Mouse (Mus musculus) heart, embryonic 12.5 days (tissue): ENCODE measurements around the gene Lgals2. TPM values are rescaled to one million over a fixed set of nuclear protein-coding genes. Genes with fewer than 3 reads are reported as not detected.
"Not testable (repeated sequence)": the region's sequence is repeated elsewhere in the genome, so short reads cannot be mapped to it uniquely, and the experiment has no call there.

ENCODE experiments used
- ATAC-seq: fragments of 200-750 bp; cut with Nextera tagmentation; 2 replicates; pipeline ENCODE4 v1.8.0; 2017; ENCODE audit warnings: moderate TSS enrichment, moderate library complexity; ENCODE audit not compliant: insufficient number of reproducible peaks, low FRiP score
- H3K27ac ChIP-seq: fragments of 300-500 bp; sonication (generic); 2 replicates; pipeline ENCODE4 v1.5.1; 2016; ENCODE audit warnings: mild to moderate bottlenecking, moderate library complexity; ENCODE audit not compliant: poor library complexity, severe bottlenecking
- H3K27me3 ChIP-seq: fragments of 300-500 bp; sonication (generic); replicated peaks from 2 replicates; pipeline ENCODE4 v1.6.1; 2016; ENCODE audit warnings: mild to moderate bottlenecking, moderate library complexity
- H3K36me3 ChIP-seq: fragments of 300-500 bp; sonication (generic); 2 replicates; pipeline ENCODE4 v1.6.1; 2016; ENCODE audit warnings: mild to moderate bottlenecking, moderate library complexity
- H3K4me1 ChIP-seq: fragments of 300-500 bp; sonication (generic); replicated peaks from 2 replicates; pipeline ENCODE4 v1.6.1; 2016; ENCODE audit warnings: mild to moderate bottlenecking
- H3K4me2 ChIP-seq: fragments of 300-500 bp; sonication (generic); 2 replicates; pipeline ENCODE4 v1.6.1; 2016; ENCODE audit warnings: mild to moderate bottlenecking, moderate library complexity
- H3K4me3 ChIP-seq: fragments of 300-500 bp; sonication (generic); 2 replicates; pipeline ENCODE4 v1.5.1; 2016; ENCODE audit warnings: mild to moderate bottlenecking
- H3K9ac ChIP-seq: fragments of 300-500 bp; sonication (generic); 2 replicates; pipeline ENCODE4 v1.6.1; 2016; ENCODE audit warnings: mild to moderate bottlenecking, moderate library complexity
- H3K9me3 ChIP-seq: fragments of 300-500 bp; sonication (generic); replicated peaks from 2 replicates; pipeline ENCODE4 v1.6.1; 2016; ENCODE audit warnings: mild to moderate bottlenecking, moderate library complexity
- WGBS: fragments of 180-500 bp; shearing (Covaris S2); methylation state at CpG from one replicate; pipeline ENCODE4 v1.1.7; 2016; 5-methylcytosine and 5-hydroxymethylcytosine counted together
- polyA plus RNA-seq: library from polyadenylated mRNA; unstranded; fragments of >200 nt; fragmentation: Nextera tagmentation; extraction: Ambion mirVana; gene quantifications from 2 replicates; pipeline ENCODE4 v1.2.1, GENCODE M21; 2016

Lgals2 gene
- polyA plus RNA-seq, 1 experiment from 2014 or later: 0.84 TPM

- ATAC-seq: no peak
- no peaks in the 10 kb centered on the region for H3K9me3 ChIP-seq
- peaks cover 88% of the 10 kb centered on the region for H3K4me1 ChIP-seq
- no peak overlapping the region for H3K4me3 ChIP-seq
- peak overlapping the region; percentile 12; the same call in 1 of the 2 replicates for H3K4me2 ChIP-seq
- peaks cover 54% of the 10 kb centered on the region for H3K36me3 ChIP-seq
- WGBS: 65% methylated on average over 13 of the region's 13 CpGs
- no peaks in the 10 kb centered on the region for H3K27me3 ChIP-seq
- peak overlapping the region; percentile 55 for H3K9ac ChIP-seq
- H3K27ac ChIP-seq: peak overlapping the region; percentile 75
Observed at GRCm38 (mm10) chr15:78894726-78895125, 39.4 kb upstream of the Lgals2 start.

- 15% methylated on average over 7 of the region's 7 CpGs for WGBS
- Histone ChIP-seq H3K36me3 (peaks cover 74% of the 10 kb centered on the region), H3K4me3 (no peak overlapping the region), H3K27me3 (no peaks in the 10 kb centered on the region), H3K9ac (peak overlapping the region; percentile 46; the same call in 1 of the 2 replicates), H3K4me2 (peak overlapping the region; percentile 27; the same call in 1 of the 2 replicates), H3K9me3 (no peaks in the 10 kb centered on the region), H3K4me1 (peaks cover 85% of the 10 kb centered on the region), H3K27ac (peak overlapping the region; percentile 75)
- ATAC-seq: peak; percentile 56
Observed at GRCm38 (mm10) chr15:78892440-78892839, 37.1 kb upstream of the Lgals2 start.

GRCm38 (mm10) chr15:78889401-78889853 is 34.1 kb upstream of the Lgals2 start:
- H3K27ac ChIP-seq: peak overlapping the region; percentile 14; the same call in 1 of the 2 replicates
- H3K4me2 ChIP-seq: 0 out of 2 replicates have a peak overlapping the region, but pooled peaks have one; percentile 14
- 38% methylated on average over 13 of the region's 13 CpGs for WGBS
- peak; percentile 46; the same call in 1 of the 2 replicates for ATAC-seq
- H3K36me3 ChIP-seq: peaks cover 94% of the 10 kb centered on the region
- H3K4me3 ChIP-seq: no peak overlapping the region
- H3K27me3 ChIP-seq: no peaks in the 10 kb centered on the region
- peak overlapping the region; percentile 44; the same call in 1 of the 2 replicates for H3K9ac ChIP-seq
- H3K4me1 ChIP-seq: peaks cover 57% of the 10 kb centered on the region
- H3K9me3 ChIP-seq: no peaks in the 10 kb centered on the region

- WGBS: 77% methylated on average over 3 of the region's 3 CpGs
- H3K27ac ChIP-seq: no peak overlapping the region
Observed at GRCm38 (mm10) chr15:78881828-78882227, 26.5 kb upstream of the Lgals2 start.

GRCm38 (mm10) chr15:78880432-78880831 is 25.1 kb upstream of the Lgals2 start:
- Histone ChIP-seq H3K27ac (no peak overlapping the region), H3K4me3 (no peak overlapping the region), H3K27me3 (no peaks in the 10 kb centered on the region), H3K4me2 (no peak overlapping the region), H3K9ac (peak overlapping the region; percentile 42; the same call in 1 of the 2 replicates), H3K36me3 (peaks cover 55% of the 10 kb centered on the region), H3K4me1 (peaks cover 37% of the 10 kb centered on the region), H3K9me3 (no peaks in the 10 kb centered on the region)
- ATAC-seq: no peak
- WGBS: 91% methylated on average over 8 of the region's 8 CpGs

More at GRCm38 (mm10) chr15:78881828-78882227, 26.5 kb upstream of the Lgals2 start:
- Histone ChIP-seq H3K4me2 (no peak overlapping the region), H3K36me3 (peaks cover 69% of the 10 kb centered on the region), H3K9ac (no peak overlapping the region), H3K27me3 (no peaks in the 10 kb centered on the region), H3K4me3 (no peak overlapping the region), H3K9me3 (no peaks in the 10 kb centered on the region), H3K4me1 (peaks cover 27% of the 10 kb centered on the region)
- ATAC-seq: no peak

GRCm38 (mm10) chr15:78878792-78879516 is 23.6 kb upstream of the Lgals2 start:
- not testable (repeated sequence) for H3K4me3 ChIP-seq, ATAC-seq, H3K9me3 ChIP-seq, H3K27me3 ChIP-seq
- 49% methylated on average over 7 of the region's 7 CpGs for WGBS
- Histone ChIP-seq H3K27ac (peak overlapping the region; percentile 48; the same call in 1 of the 2 replicates), H3K4me1 (peaks cover 39% of the 10 kb centered on the region), H3K9ac (peak overlapping the region; percentile 42; the same call in 1 of the 2 replicates), H3K4me2 (peak overlapping the region; percentile 77), H3K36me3 (peaks cover 42% of the 10 kb centered on the region)

GRCm38 (mm10) chr15:78877810-78878390 is 22.6 kb upstream of the Lgals2 start:
- Histone ChIP-seq H3K4me1 (peaks cover 43% of the 10 kb centered on the region), H3K4me3 (peak overlapping the region; percentile 78), H3K27ac (peak overlapping the region; percentile 99), H3K27me3 (no peaks in the 10 kb centered on the region), H3K9me3 (no peaks in the 10 kb centered on the region), H3K4me2 (peak overlapping the region; percentile 77), H3K36me3 (peaks cover 32% of the 10 kb centered on the region), H3K9ac (peak overlapping the region; percentile 90)
- under 1% methylated on average over 17 of the region's 17 CpGs for WGBS
- ATAC-seq: no peak

GRCm38 (mm10) chr15:78876991-78877809 is 21.9 kb upstream of the Lgals2 start, which contains the start of gene Gga1:
Gene Gga1 (plus strand): TSS chr15:78877190.
- Histone ChIP-seq H3K27ac (peak within 1 kb of the TSS; percentile 99), H3K4me1 (peaks cover 43% of the 10 kb centered on the region), H3K27me3 (no peaks in the 10 kb centered on the region), H3K9me3 (no peaks in the 10 kb centered on the region), H3K4me3 (peak within 1 kb of the TSS; percentile 78), H3K4me2 (peak within 1 kb of the TSS; percentile 77), H3K9ac (peak within 1 kb of the TSS; percentile 90), H3K36me3 (peaks cover 25% of the 10 kb centered on the region)
- peak; percentile 94 for ATAC-seq
- 1% methylated on average over 67 of the region's 95 CpGs for WGBS

- Histone ChIP-seq H3K9ac (peak overlapping the region; percentile 90), H3K9me3 (no peaks in the 10 kb centered on the region), H3K4me2 (peak overlapping the region; percentile 77), H3K4me1 (peaks cover 43% of the 10 kb centered on the region), H3K36me3 (peaks cover 15% of the 10 kb centered on the region), H3K27me3 (no peaks in the 10 kb centered on the region), H3K4me3 (peak overlapping the region; percentile 78), H3K27ac (peak overlapping the region; percentile 99)
- ATAC-seq: no peak
- WGBS: 2% methylated on average over 17 of the region's 17 CpGs
Observed at GRCm38 (mm10) chr15:78876258-78876696, 20.9 kb upstream of the Lgals2 start.

- no peaks in the 10 kb centered on the region for H3K9me3 ChIP-seq
- H3K36me3 ChIP-seq: peaks cover 8% of the 10 kb centered on the region; the same call in 1 of the 2 replicates
- WGBS: 79% methylated on average over 5 of the region's 5 CpGs
- peaks cover 41% of the 10 kb centered on the region for H3K4me1 ChIP-seq
- no peaks in the 10 kb centered on the region for H3K27me3 ChIP-seq
- no peak overlapping the region for H3K4me3 ChIP-seq
- no peak for ATAC-seq
- H3K27ac ChIP-seq: peak overlapping the region; percentile 99; the same call in 1 of the 2 replicates
- H3K4me2 ChIP-seq: peak overlapping the region; percentile 77
- H3K9ac ChIP-seq: no peak overlapping the region
Observed at GRCm38 (mm10) chr15:78875537-78875936, 20.2 kb upstream of the Lgals2 start.
